Mouse (Mus musculus): ENCODE measurements around the gene Hgfac.
A peak's percentile ranks its signal among the peaks of the same experiment; 100 is the strongest.

The Hgfac gene

GRCm38 (mm10) chr5:35037438-35037837 lies 3.9 kb upstream of the Hgfac start:
- no peak for DNase-seq (ENCODE audit: low spot score)

GRCm38 (mm10) chr5:35042431-35043109 lies 1.3 kb downstream of the Hgfac start:
- no peak for DNase-seq (ENCODE audit: low spot score)

DNA sequence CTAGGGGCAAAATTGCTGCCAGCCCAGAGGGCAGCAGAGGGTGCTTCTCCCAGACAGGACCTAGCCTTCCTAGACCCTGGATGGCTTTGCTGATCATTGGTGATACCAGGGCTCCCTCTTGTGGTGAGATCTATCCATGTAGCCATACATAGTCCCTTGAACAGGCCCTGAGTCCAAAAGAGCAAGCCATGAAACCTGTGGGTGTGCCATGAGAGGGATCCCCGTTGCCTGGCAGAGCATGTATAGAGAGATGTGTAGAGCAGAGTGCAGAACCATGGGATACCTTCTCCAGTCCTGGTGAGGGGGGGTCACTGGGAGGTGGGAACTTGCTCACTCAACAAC lies 1.8 kb downstream of the Hgfac start:
- DNase-seq (ENCODE audit: low spot score), result peak; percentile 81

DNA sequence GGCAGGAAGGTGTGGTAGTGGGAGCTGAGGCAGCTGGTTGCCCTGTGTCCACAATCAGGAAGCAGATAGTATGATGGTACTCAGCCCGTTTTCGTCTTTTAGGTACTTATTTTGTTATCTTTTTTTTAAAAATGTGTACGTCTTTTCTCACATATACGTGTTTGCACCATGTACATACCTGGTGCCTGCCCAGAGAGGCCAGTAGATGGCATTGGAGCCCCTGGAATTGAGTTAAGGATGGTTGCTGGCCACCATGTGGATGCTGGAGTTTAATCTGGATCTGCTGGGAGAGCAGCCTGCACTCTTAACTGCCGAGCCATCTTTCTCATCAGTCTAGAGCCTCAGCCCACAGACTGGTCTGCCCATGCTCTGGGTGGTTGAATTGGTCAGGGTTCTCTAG lies 9.2 kb downstream of the Hgfac start:
- DNase-seq (ENCODE audit: low spot score), result no peak

- DNase-seq (ENCODE audit: low spot score), result no peak
Observed at GRCm38 (mm10) chr5:35054628-35055027, 13.3 kb downstream of the Hgfac start.

GRCm38 (mm10) chr5:35055076-35055475 lies 13.8 kb downstream of the Hgfac start:
- DNase-seq (ENCODE audit: low spot score), result no peak

DNA sequence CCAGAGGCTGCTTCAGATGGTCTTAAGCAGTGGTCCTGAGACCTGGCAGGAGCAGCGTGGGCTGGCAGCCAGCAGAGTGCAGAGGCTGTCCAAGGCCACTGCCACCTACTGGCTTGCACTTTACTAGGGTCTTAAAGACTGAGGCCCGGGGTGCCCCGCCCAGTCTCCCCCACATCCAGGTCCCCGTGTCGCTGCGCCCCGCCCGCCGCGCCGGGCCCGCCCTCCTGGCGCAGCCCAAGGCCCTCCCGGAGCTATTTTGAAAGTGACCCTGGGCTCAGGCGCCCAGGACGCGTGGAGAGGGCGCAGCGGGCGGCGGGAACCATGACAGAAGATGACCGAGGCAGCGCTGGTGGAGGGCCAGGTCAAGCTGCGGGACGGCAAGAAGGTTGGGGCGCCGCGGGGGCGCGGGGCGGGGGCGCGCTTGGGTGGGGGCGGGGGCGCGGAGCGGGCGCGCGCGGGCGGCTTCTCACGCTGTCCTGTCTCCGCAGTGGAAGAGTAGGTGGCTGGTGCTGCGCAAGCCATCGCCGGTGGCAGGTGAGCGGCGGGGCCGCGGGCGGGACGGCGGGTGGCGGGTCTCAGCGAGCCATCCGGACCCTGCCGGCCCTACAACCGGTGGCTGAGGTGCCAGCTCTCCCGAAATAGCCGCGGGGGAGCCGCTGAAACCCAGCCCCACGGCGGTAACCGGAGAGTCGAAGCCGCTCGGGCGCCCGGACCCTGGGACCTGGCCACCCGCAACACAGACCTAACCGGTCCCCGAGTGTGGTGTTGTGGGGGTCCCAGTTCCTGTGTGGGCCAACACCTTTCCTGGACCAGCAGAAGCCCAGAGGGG lies 15.5 kb downstream of the Hgfac start, which contains the start of gene Dok7:
Gene Dok7, plus strand, starts transcription at position 163 of the 829 bp plus-strand sequence.
- peak; percentile 68 for DNase-seq (ENCODE audit: low spot score)

DNA sequence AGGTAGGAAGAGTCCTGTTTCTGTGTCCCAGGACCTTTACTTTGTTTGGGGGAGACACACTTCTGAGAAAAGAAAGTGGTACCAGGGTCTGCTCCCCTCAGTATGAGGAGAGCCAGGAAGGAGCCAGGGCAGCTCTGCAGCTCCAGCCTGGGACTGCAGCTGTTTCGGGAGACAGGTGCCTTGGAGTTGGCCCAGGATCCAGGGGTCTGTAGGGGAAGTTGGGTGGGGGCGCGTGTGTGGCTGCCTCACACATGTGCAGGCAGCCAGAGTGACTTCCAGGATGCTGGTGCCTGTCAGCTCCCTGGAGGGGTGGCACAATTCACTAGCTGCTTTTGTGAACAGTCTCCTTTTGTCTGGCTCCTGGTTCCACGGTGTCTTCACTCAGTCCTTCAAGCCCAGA lies 16.3 kb downstream of the Hgfac start:
- DNase-seq (ENCODE audit: low spot score), result no peak

DNA sequence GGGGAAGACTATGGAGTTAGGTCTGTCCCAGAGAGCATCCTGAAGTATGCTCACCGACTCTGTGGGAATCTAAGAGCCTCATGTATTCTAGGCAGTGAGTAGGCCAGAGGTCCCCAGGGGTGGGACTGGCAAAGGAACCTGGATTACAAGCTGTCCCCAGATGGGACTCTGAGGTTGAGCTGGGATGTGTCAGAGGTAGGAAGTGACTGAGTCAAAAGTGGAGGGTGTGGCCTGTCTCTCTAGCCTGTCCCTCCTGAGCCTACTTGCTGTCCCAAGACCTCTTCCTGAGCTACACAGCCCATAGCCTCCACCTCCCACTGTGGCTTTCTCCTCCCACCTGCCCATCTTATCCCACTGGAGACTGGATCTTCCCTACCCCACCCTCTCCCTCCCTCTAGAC lies 16.9 kb downstream of the Hgfac start:
- no peak for DNase-seq (ENCODE audit: low spot score)

- DNase-seq (ENCODE audit: low spot score), result no peak
Observed at GRCm38 (mm10) chr5:35060098-35060497, 18.8 kb downstream of the Hgfac start.

DNA sequence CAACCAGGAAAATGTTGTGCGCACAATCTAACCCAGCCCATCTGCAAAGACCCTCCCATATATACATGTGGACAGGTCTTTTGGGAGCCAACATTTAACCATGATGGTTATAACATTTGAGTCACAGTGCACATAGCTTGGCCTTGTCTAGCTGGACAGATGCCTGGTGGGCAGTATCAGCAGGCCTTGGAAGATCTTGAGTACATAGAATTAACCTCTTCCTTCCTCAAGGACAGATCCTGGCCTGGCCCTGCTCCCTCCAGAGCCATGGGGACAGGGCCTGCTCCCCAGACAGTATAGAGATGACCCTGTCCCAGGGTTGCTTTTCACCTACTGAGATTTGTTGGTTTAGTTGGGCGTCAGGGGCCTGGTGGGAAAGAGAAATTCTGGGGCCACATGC lies 28.5 kb downstream of the Hgfac start:
- no peak for DNase-seq (ENCODE audit: low spot score)

GRCm38 (mm10) chr5:35070314-35070713 lies 29.0 kb downstream of the Hgfac start:
- no peak for DNase-seq (ENCODE audit: low spot score)

- no peak for DNase-seq (ENCODE audit: low spot score)
Observed at GRCm38 (mm10) chr5:35070953-35071352, 29.6 kb downstream of the Hgfac start.

- DNase-seq (ENCODE audit: low spot score), result no peak
Observed at GRCm38 (mm10) chr5:35071855-35072254, 30.5 kb downstream of the Hgfac start.

DNA sequence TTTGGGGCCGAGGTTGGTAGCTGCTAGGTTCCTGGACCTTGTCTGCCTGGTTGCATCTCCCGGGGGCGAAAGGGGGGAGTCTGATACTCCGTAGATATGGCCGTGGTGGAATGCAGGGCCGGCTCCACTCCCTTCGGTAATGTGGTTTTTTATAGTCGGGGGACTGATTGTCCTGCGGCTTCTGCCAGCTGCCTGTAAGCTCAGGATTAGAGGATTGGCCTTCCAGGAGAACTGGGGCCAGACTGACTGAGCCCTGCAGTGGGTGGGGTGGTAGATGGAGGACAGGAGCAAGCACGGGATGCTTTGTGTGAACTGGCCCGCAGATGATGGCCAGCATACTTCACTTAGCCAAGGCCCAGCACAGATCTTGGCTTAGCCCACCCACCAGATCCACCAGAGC lies 31.9 kb downstream of the Hgfac start:
- no peak for DNase-seq (ENCODE audit: low spot score)

DNA sequence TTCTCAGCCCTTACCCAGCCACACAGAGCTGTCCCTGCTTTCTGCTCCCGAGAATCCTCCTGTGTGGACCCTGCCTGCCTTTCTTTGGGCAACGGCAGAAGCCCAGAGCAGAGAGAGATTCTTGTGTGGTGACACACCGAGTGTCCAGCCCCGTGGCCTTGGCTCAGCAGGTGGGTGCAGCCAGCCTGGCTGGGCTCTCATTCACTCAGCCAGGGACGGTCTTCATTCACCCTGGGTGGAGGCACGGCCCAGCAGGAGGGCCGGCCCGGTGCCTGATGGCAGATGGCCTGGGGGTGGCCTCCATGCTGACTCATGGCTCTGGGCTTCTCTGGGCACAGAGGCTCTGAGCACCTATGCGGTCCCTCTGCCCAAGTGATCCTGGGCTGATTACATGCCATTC lies 32.7 kb downstream of the Hgfac start:
- peak; percentile 57 for DNase-seq (ENCODE audit: low spot score)

DNA sequence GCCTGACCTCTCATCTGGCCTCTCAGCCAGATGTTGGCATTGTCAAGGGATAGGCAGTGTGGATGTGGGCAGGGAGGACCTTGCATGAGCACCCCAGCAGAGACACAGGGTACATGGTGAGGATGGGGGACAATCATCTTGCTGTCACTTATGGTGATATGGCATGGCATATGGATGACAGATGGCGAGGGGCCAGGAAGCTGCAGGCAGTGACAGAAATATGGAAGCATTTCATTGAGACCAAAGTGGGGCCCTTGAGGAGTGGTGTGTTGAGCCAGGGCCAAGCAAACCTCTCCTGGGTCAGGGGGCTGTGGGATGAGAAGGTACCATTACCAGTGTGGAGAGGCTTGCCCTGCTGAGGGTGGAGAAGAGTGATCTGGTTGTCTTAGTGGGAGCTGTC lies 35.1 kb downstream of the Hgfac start:
- DNase-seq (ENCODE audit: low spot score), result no peak

DNA sequence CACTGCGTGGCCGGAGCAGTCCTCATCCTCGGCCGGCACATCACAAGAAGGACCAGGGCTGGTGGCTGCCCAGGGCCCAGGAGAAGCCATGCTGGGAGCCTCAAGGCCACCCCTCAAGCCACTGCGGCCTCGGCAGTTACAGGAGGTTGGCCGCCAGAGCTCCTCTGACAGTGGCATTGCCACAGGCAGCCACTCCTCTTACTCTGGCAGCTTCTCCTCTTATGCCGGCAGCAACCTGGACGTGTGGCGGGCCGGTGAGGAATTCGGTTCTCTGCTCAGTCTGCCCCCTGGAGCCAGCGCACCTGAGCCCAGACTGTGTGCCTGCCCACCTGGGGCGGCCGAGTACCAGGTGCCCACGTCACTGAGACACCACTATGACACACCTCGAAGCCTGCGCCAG lies 37.8 kb downstream of the Hgfac start:
- no peak for DNase-seq (ENCODE audit: low spot score)

GRCm38 (mm10) chr5:35084913-35085312 lies 43.6 kb downstream of the Hgfac start:
- no peak for DNase-seq (ENCODE audit: low spot score)

GRCm38 (mm10) chr5:35088785-35089613 lies 47.7 kb downstream of the Hgfac start:
- DNase-seq (ENCODE audit: low spot score), result peak; percentile 91

- no peak for DNase-seq (ENCODE audit: low spot score)
Observed at GRCm38 (mm10) chr5:35089614-35089963, 48.3 kb downstream of the Hgfac start.

GRCm38 (mm10) chr5:35091636-35092035 lies 50.3 kb downstream of the Hgfac start:
- no peak for DNase-seq (ENCODE audit: low spot score)
